Mouse (Mus musculus) hindbrain, embryonic 16.5 days (tissue): Measurements from ENCODE around the gene Ttll7. TPM values are rescaled to one million over a fixed set of nuclear protein-coding genes. Genes with fewer than 3 reads are reported as not detected.

Experiments
- ATAC-seq: fragments of 200-750 bp; cut with Nextera tagmentation; 2 replicates; pipeline ENCODE4 v1.8.0; 2017; ENCODE audit warnings: moderate TSS enrichment, moderate library complexity
- H3K27ac ChIP-seq: fragments of 300-500 bp; sonication (generic); 2 replicates; pipeline ENCODE4 v1.5.1; 2014; ENCODE audit warnings: low read depth, mild to moderate bottlenecking, control low read depth, low read length, moderate library complexity
- H3K27me3 ChIP-seq: fragments of 300-500 bp; sonication (generic); replicated peaks from 2 replicates; pipeline ENCODE4 v1.6.1; 2014; ENCODE audit warnings: low read length; ENCODE audit not compliant: control insufficient read depth, insufficient read depth
- H3K36me3 ChIP-seq: fragments of 300-500 bp; sonication (generic); 2 replicates; pipeline ENCODE4 v1.6.1; 2014; ENCODE audit warnings: mild to moderate bottlenecking, low read length, moderate library complexity, mixed read lengths; ENCODE audit not compliant: control insufficient read depth, insufficient read depth
- H3K4me1 ChIP-seq: fragments of 300-500 bp; sonication (generic); 2 replicates; pipeline ENCODE4 v1.6.1; 2014; ENCODE audit warnings: low read depth, low read length; ENCODE audit not compliant: control insufficient read depth, insufficient read depth
- H3K4me2 ChIP-seq: fragments of 300-500 bp; sonication (generic); 2 replicates; pipeline ENCODE4 v1.6.1; 2014; ENCODE audit warnings: mild to moderate bottlenecking, low read length, control low read depth, moderate library complexity
- H3K4me3 ChIP-seq: fragments of 300-500 bp; sonication (generic); 2 replicates; pipeline ENCODE4 v1.5.1; 2014; ENCODE audit warnings: mild to moderate bottlenecking, low read length, control low read depth, moderate library complexity
- H3K9ac ChIP-seq: fragments of 300-500 bp; sonication (generic); 2 replicates; pipeline ENCODE4 v1.6.1; 2014; ENCODE audit warnings: low read depth, mild to moderate bottlenecking, control low read depth, low read length, moderate library complexity
- H3K9me3 ChIP-seq: fragments of 300-500 bp; sonication (generic); 2 replicates; pipeline ENCODE4 v1.6.1; 2014; ENCODE audit warnings: mild to moderate bottlenecking, low read length, moderate library complexity; ENCODE audit not compliant: control insufficient read depth
- WGBS: fragments of 180-500 bp; shearing (Covaris S2); extraction: QIAGEN DNeasy Blood & Tissue Kit; methylation state at CpG from one replicate; pipeline ENCODE4 v1.1.7; 2014; 5-methylcytosine and 5-hydroxymethylcytosine counted together
- polyA plus RNA-seq: library from polyadenylated mRNA; unstranded; fragments of >200 nt; fragmentation: Nextera tagmentation; extraction: Ambion mirVana; gene quantifications from 2 replicates; pipeline ENCODE4 v1.2.1, GENCODE M21; 2015

The Ttll7 gene
- polyA plus RNA-seq, 1 experiment from 2014 or later: 7.8 TPM

DNA sequence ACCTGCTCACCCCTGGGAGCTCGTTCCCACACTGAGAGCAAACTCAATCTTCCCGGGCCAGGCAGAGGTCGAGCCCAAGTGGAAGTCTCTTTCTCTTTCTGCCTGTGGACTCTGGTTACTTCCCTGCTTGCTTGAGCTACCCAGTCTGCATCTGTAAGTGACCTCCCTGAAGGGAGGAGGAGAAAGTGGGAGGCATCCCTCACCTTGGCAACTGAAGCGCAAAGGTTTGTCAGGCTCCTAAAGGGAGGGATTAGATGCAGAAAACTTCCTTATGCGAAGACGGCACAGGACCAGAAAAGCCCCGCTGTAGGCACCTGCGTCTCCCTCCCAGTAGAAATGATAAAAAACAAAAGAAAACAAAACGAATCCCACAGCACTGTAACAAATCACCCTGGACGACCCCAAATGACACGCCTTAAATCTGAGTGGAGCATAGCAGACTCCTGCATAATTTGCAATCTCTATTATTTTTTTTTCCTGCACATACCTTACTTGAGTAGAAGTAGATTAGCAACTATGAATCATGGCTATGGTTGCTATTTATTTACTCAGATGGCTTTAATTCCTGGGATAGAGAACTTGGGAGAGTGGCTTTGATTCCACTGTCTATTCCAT is 178.2 kb downstream of the Ttll7 start:
- H3K27ac ChIP-seq: no peak overlapping the region
- H3K9ac ChIP-seq: no peak overlapping the region
- no peaks in the 10 kb centered on the region for H3K36me3 ChIP-seq
- no peaks in the 10 kb centered on the region for H3K4me1 ChIP-seq
- H3K4me3 ChIP-seq: no peak overlapping the region
- WGBS: 43% methylated on average over 11 of the region's 11 CpGs
- H3K4me2 ChIP-seq: no peak overlapping the region
- no peak for ATAC-seq
- no peaks in the 10 kb centered on the region for H3K27me3 ChIP-seq
- no peaks in the 10 kb centered on the region for H3K9me3 ChIP-seq

Other genes with a start within 250 kb of the Ttll7 start
- gene Dnase2b, start 236.8 kb upstream of the Ttll7 start, polyA plus RNA-seq: not detected in 2 replicates
- gene 4930503B20Rik, start 201.1 kb upstream of the Ttll7 start, polyA plus RNA-seq: not detected in 2 replicates
- 0.12 and 0.20 TPM in 2 replicates for gene Samd13, start 166.8 kb upstream of the Ttll7 start, polyA plus RNA-seq
- gene Prkacb, start 39.4 kb upstream of the Ttll7 start, polyA plus RNA-seq: 199 and 204 TPM in 2 replicates